ENCODE assay signal across 14 mouse cellular contexts in the genomic region with DNA sequence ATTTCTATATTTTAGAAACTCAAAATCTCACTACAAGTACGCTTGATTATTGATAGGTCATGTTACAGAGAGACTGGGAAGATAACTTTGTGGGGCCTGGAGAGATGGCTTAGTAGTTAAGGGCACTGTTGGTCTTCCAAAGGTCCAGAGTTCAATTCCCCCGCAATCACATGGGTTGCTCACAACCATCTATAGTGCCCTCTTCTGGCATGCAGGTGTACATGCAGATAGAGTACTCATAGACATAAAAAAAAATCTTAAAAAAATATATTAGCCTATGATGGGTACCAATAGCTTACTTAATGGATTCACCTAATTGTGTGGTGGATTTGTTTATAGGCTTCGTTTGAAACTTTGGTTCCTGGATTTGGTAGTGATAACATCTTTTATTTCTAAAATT.
DNase-seq lines count a peak whose midpoint lies in the region; ATAC-seq and TF ChIP-seq lines count a peak whose summit lies in the region.
"Had no signal": no experiment of that assay in that cellular context is flagged by ENCODE, and none has a peak within 500 bp of the region (broad histone marks: within the 10 kb centered on the region; RNA-seq: fewer than 3 reads in every experiment).

No protein-coding gene starts in this region.

- H3K4me3 ChIP-seq in intestine, postnatal 0 days (ENCODE audit: low read depth, low read length): no peak overlapping the region
- H3K4me3 ChIP-seq in intestine, embryonic 15.5 days (replicated peaks): no peak overlapping the region
- H3K4me3 ChIP-seq: embryonic facial prominence, embryonic 13.5 days; forebrain, embryonic 10.5 days; limb, embryonic 15.5 days had no signal

- WGBS in intestine, postnatal 0 days: 65% methylated on average over 3 of the region's 3 CpGs
- 72% methylated on average over 3 of the region's 3 CpGs for WGBS in intestine, embryonic 15.5 days

- no peak overlapping the region for H3K4me2 ChIP-seq in intestine, postnatal 0 days (replicated peaks; ENCODE audit: low read depth)
- no peak overlapping the region for H3K4me2 ChIP-seq in intestine, embryonic 15.5 days (replicated peaks)
- H3K4me2 ChIP-seq: embryonic facial prominence, embryonic 13.5 days; limb, embryonic 15.5 days had no signal

- peak; percentile 45 for TF ChIP-seq CTCF in intestine, postnatal 0 days (IDR thresholded peaks at IDR 0.05; ENCODE audit: low read depth)

- H3K36me3 ChIP-seq in intestine, postnatal 0 days (ENCODE audit: control insufficient read depth, insufficient read depth): no peaks in the 10 kb centered on the region
- H3K36me3 ChIP-seq in intestine, embryonic 15.5 days: no peaks in the 10 kb centered on the region
- H3K36me3 ChIP-seq: embryonic facial prominence, embryonic 13.5 days; forebrain, embryonic 10.5 days; limb, embryonic 15.5 days had no signal

- no peaks in the 10 kb centered on the region for H3K9me3 ChIP-seq in intestine, postnatal 0 days (ENCODE audit: control insufficient read depth)
- H3K9me3 ChIP-seq in intestine, embryonic 15.5 days: no peaks in the 10 kb centered on the region
- H3K9me3 ChIP-seq: embryonic facial prominence, embryonic 13.5 days; forebrain, embryonic 10.5 days; limb, embryonic 15.5 days had no signal

- ATAC-seq in intestine, postnatal 0 days: no peak
- ATAC-seq in intestine, embryonic 15.5 days: no peak
- ATAC-seq: midbrain, embryonic 16.5 days had no signal

- no peak overlapping the region for H3K9ac ChIP-seq in intestine, postnatal 0 days (ENCODE audit: low read depth, low read length)
- no peak overlapping the region for H3K9ac ChIP-seq in intestine, embryonic 15.5 days
- H3K9ac ChIP-seq: embryonic facial prominence, embryonic 13.5 days; limb, embryonic 15.5 days had no signal

- no peaks in the 10 kb centered on the region for H3K27me3 ChIP-seq in intestine, postnatal 0 days (replicated peaks; ENCODE audit: control insufficient read depth, insufficient read depth, low read length)
- no peaks in the 10 kb centered on the region for H3K27me3 ChIP-seq in intestine, embryonic 15.5 days (replicated peaks)
- H3K27me3 ChIP-seq: embryonic facial prominence, embryonic 13.5 days; limb, embryonic 15.5 days had no signal

- no peak overlapping the region for H3K27ac ChIP-seq in intestine, postnatal 0 days (ENCODE audit: low read depth, low read length)
- H3K27ac ChIP-seq in intestine, embryonic 15.5 days: no peak overlapping the region
- H3K27ac ChIP-seq: embryonic facial prominence, embryonic 13.5 days; forebrain, embryonic 10.5 days; limb, embryonic 15.5 days had no signal

- peak; percentile 10 for DNase-seq in lung, postnatal 36 days
- no peak for DNase-seq in lung, postnatal 10 days
- peak; percentile 18 for DNase-seq in ZHBTc4 (ENCODE audit: low read depth, low spot score)
- peak; percentile 36 for DNase-seq in thymus, postnatal 14 days
- no peak for DNase-seq in embryo, embryonic 9.5 days (ENCODE audit: extremely low spot score)
- no peak for DNase-seq in neural tube, embryonic 10.5 days (ENCODE audit: extremely low spot score, low spot score)
- DNase-seq: adrenal gland, postnatal 25 days; cerebellum, adult 9-11 months had no signal

- H3K4me1 ChIP-seq in intestine, postnatal 0 days (replicated peaks; ENCODE audit: control insufficient read depth, insufficient read depth, low read length): no peaks in the 10 kb centered on the region
- no peaks in the 10 kb centered on the region for H3K4me1 ChIP-seq in intestine, embryonic 15.5 days (replicated peaks)
- H3K4me1 ChIP-seq: embryonic facial prominence, embryonic 13.5 days; forebrain, embryonic 10.5 days; limb, embryonic 15.5 days had no signal

Comparison
In these comparisons a context has a peak if more than half of its experiments do, and no peak if none do; other contexts are left out.
1. DNase-seq: peak in lung, postnatal 36 days (single experiment), ZHBTc4 (single experiment) and thymus, postnatal 14 days (single experiment); none in lung, postnatal 10 days (single experiment), embryo, embryonic 9.5 days (single experiment) and neural tube, embryonic 10.5 days (single experiment).